Mouse (Mus musculus) kidney, postnatal 25 days (tissue): ENCODE measurements around the gene Pdcd1lg2.
A peak's percentile ranks its signal among the peaks of the same experiment; 100 is the strongest.

Experiments used
- DNase-seq, 2 experiments: peaks; one replicate each; pipeline ENCODE4 v3.0.0; 2021; ENCODE audit warnings: mixed read lengths in 2 of 2

Pdcd1lg2 gene

GRCm38 (mm10) chr19:29419946-29420345 lies 9.2 kb downstream of the Pdcd1lg2 start:
- no peak for DNase-seq

GRCm38 (mm10) chr19:29420397-29420796 lies 9.7 kb downstream of the Pdcd1lg2 start:
- DNase-seq = no peak

GRCm38 (mm10) chr19:29422013-29422645 lies 11.4 kb downstream of the Pdcd1lg2 start:
- DNase-seq = no peak

- no peak for DNase-seq
Observed at GRCm38 (mm10) chr19:29422796-29423195, 12.1 kb downstream of the Pdcd1lg2 start.

- no peak for DNase-seq
Observed at GRCm38 (mm10) chr19:29430516-29430915, 19.8 kb downstream of the Pdcd1lg2 start.

GRCm38 (mm10) chr19:29430953-29431352 lies 20.2 kb downstream of the Pdcd1lg2 start:
- no peak for DNase-seq

GRCm38 (mm10) chr19:29436793-29437479 lies 26.2 kb downstream of the Pdcd1lg2 start:
- DNase-seq = no peak

GRCm38 (mm10) chr19:29437849-29438248 lies 27.1 kb downstream of the Pdcd1lg2 start:
- no peak for DNase-seq

GRCm38 (mm10) chr19:29439242-29439641 lies 28.5 kb downstream of the Pdcd1lg2 start:
- DNase-seq = no peak

- no peak for DNase-seq
Observed at GRCm38 (mm10) chr19:29442492-29442891, 31.8 kb downstream of the Pdcd1lg2 start.

GRCm38 (mm10) chr19:29444364-29444763 lies 33.6 kb downstream of the Pdcd1lg2 start:
- DNase-seq = peak in 1 of 2 experiments; percentile 15

GRCm38 (mm10) chr19:29448373-29448772 lies 37.7 kb downstream of the Pdcd1lg2 start:
- DNase-seq = no peak

GRCm38 (mm10) chr19:29450376-29450775 lies 39.7 kb downstream of the Pdcd1lg2 start:
- no peak for DNase-seq

- DNase-seq = no peak
Observed at GRCm38 (mm10) chr19:29454141-29454601, 43.5 kb downstream of the Pdcd1lg2 start.

GRCm38 (mm10) chr19:29455156-29455555 lies 44.4 kb downstream of the Pdcd1lg2 start:
- DNase-seq = no peak

- DNase-seq = no peak
Observed at GRCm38 (mm10) chr19:29457982-29458381, 47.3 kb downstream of the Pdcd1lg2 start.

GRCm38 (mm10) chr19:29462462-29462861 lies 51.7 kb downstream of the Pdcd1lg2 start:
- no peak for DNase-seq

- no peak for DNase-seq
Observed at GRCm38 (mm10) chr19:29463645-29464395, 53.1 kb downstream of the Pdcd1lg2 start.

GRCm38 (mm10) chr19:29466819-29467218 lies 56.1 kb downstream of the Pdcd1lg2 start:
- DNase-seq = no peak

- DNase-seq = peak; percentile 90 to 93
Observed at GRCm38 (mm10) chr19:29468941-29469685, 58.4 kb downstream of the Pdcd1lg2 start.

- DNase-seq = peak; percentile 46 to 69
Observed at GRCm38 (mm10) chr19:29469686-29470254, 59.1 kb downstream of the Pdcd1lg2 start.

GRCm38 (mm10) chr19:29470652-29471051 lies 59.9 kb downstream of the Pdcd1lg2 start:
- DNase-seq = peak; percentile 79 to 83
